Mouse (Mus musculus): ENCODE results near the gene Larp4b. TPM values are rescaled to one million over a fixed set of nuclear protein-coding genes. Genes with fewer than 3 reads are reported as not detected.

The Larp4b gene
- polyA plus RNA-seq, 1 experiment from 2014 or later: 37.3 TPM

DNA sequence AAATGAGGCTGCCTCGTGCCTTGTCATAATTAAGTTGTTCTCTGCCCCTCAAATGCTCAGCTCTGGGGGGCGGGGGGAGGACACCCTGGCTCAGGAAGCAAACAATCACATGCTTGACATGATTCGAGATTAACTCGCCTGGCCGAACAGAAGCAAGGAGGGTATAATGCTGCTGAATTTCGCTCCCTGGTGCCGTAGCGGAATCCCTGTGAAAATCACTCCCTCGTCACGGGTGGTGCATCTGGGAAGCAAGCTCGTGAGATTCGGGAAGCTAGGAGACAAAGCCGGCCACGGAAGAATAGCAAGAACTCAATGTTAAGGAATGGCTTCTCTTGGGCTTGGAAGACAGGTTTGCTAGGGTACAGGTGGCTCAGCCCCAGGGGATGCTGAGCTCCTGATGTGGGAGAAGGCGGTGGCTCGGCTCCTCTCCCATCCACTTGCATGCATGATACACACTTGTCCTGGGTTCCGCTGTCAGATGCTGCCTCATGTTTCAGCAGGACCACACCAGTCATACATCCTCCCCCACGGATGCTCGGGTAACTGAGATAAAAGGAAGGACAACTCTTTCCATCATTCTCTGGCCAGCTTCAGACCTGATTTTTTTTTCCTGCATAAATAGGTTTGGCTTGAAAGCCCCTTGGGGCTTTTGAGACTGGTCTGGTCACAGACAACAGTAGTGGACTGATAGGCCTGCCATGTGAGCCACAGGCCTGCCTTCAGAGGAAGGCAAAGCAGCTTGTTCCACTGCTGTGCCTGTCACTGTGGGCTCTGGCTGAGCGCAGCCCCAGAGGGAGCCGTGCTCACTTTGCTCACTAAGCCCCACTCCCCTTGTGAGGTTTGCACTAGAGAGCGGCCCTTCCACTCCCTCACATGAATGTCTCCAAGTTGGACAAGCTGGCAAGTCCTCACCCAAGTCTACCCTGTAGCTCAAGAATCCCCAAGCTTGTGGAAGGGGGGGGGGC lies 94.2 kb downstream of the Larp4b start:
- Histone ChIP-seq H3K4me1 (peaks cover 17% of the 10 kb centered on the region), H3K27me3 (no peaks in the 10 kb centered on the region), H3K27ac (no peak overlapping the region), H3K36me3 (no peaks in the 10 kb centered on the region), H3K9ac (0 out of 2 replicates have a peak overlapping the region, but pooled peaks have one; percentile 15), H3K9me3 (replicated peaks) (no peaks in the 10 kb centered on the region), H3K4me2 (replicated peaks) (peak overlapping the region; percentile 13; the same call in 1 of the 2 replicates), H3K4me3 (no peak overlapping the region)
- ATAC-seq (ENCODE audit: low FRiP score): no peak
- WGBS: 52% methylated on average over 22 of the region's 22 CpGs

DNA sequence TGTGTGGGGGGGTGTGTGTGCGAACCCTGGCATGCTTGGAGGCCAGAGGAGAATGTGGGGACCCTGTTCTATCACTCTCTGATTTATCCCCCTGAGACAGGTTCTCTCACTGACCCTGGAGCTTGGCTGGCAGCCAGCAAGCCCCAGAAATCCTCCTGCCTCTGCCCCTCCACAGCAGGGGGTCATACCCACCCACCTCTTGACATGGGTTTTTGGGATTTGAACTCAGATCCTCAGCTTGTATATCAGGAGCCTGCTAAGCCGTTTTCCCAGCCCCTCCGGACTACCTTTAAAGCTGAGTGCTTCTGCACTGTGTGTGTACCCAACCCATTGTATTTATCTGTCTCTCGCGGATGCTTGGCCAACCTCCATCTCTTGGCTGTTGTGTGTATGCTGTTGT lies 95.8 kb downstream of the Larp4b start:
- Histone ChIP-seq H3K36me3 (no peaks in the 10 kb centered on the region), H3K4me2 (replicated peaks) (no peak overlapping the region), H3K27me3 (no peaks in the 10 kb centered on the region), H3K4me3 (no peak overlapping the region), H3K9ac (no peak overlapping the region), H3K27ac (no peak overlapping the region), H3K9me3 (replicated peaks) (no peaks in the 10 kb centered on the region), H3K4me1 (peaks cover 17% of the 10 kb centered on the region)
- 90% methylated on average over 5 of the region's 5 CpGs for WGBS
- no peak for ATAC-seq (ENCODE audit: low FRiP score)

DNA sequence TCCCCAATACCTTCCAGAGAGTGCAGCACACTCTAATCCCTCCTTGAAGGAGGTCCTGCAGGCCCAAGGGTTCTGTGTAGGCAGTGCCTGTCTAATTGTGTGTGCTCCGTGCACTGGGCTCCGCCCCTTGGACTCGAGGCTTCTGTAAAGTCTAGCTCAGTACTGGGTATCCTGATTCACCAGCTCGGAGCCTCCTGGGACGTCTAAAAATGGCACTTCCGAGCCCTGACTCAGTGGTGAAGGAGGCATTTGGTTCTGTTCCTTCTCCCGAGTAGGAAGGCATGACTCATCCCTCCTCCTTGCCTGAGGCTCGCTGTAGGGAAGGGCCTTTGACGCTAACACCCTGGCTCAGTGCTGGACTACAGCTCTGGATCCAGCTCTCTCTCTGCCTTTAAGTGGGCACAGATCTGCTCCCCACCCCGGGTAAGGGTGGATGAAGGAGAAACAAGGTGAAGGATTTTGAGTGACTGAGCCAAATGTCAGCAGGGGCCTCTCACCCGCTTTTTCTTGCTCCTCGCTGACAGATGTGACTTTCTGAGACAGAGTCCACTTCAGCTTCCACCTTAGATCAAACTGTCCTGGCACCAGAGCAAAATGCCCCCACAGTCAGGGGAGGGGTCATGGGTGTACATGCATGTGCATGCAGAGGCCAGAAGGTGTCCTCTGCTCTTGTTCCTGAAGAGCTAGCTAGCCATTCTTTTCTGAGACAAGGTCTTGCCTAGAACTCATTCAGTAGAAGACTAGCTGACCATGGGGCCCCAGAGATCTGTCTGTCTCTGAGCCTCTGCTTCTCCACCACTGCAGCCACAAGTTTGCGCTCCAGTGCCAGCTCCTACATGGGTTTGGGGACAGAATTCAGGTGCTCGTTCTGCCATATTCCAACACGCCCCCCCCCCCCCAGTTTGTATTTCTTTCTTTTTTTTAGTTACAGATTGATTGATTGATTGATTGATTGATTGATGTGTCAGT lies 97.8 kb downstream of the Larp4b start:
- H3K36me3 ChIP-seq: no peaks in the 10 kb centered on the region
- no peaks in the 10 kb centered on the region for H3K9me3 ChIP-seq (replicated peaks)
- peaks cover 17% of the 10 kb centered on the region for H3K4me1 ChIP-seq
- ATAC-seq (ENCODE audit: low FRiP score): no peak
- no peak overlapping the region for H3K27ac ChIP-seq
- no peaks in the 10 kb centered on the region for H3K27me3 ChIP-seq
- 48% methylated on average over 15 of the region's 15 CpGs for WGBS
- no peak overlapping the region for H3K9ac ChIP-seq
- no peak overlapping the region for H3K4me2 ChIP-seq (replicated peaks)
- no peak overlapping the region for H3K4me3 ChIP-seq

DNA sequence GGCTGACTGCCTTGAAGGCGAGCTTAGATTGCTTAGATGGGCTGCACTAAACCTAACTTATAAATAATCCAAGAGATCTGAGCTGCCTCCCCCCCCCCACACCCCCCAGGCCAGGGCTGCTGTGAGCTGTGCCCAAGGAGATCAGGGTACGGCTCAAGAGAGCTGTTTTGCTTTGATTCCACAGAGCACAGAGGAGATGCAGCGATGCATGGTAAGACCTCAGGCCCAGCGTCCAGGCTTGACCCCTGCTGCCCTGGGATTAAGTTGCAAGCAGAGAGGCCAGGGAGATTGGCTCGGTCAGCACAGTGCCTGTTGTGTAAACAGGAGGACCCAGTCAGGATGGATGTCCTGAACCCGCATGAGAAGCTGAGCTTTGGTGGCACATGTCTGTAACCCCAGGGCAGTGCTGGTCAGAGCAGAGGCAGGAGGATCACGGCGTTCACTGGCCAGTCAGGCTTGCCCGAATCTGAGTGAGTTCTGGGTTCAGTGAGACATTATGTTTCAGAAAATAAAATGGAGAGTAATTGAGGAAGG lies 99.2 kb downstream of the Larp4b start:
- peaks cover 11% of the 10 kb centered on the region for H3K4me1 ChIP-seq
- no peaks in the 10 kb centered on the region for H3K9me3 ChIP-seq (replicated peaks)
- H3K9ac ChIP-seq: no peak overlapping the region
- no peak overlapping the region for H3K27ac ChIP-seq
- no peak overlapping the region for H3K4me2 ChIP-seq (replicated peaks)
- H3K27me3 ChIP-seq: no peaks in the 10 kb centered on the region
- H3K36me3 ChIP-seq: no peaks in the 10 kb centered on the region
- H3K4me3 ChIP-seq: no peak overlapping the region
- ATAC-seq (ENCODE audit: low FRiP score): no peak
- 33% methylated on average over 9 of the region's 9 CpGs for WGBS

DNA sequence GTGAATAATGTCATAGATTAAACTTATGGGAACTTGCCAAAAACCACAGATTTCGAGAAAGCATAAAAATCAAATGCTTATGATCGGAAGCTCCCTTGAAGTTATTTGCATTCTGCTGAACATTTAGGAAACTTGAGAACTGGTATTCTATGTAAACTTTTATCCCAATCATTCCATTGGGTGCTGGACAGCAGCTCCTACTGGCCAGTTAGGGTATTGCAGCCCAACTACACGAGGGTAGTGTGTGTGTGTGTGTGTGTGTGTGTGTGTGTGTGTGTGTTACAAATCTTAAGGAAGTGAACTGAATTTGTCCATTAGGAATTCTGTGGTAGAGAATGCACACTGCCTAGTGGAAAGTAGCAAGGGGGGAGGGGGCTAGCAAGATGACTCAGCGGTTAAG lies 101.0 kb downstream of the Larp4b start:
- no peaks in the 10 kb centered on the region for H3K27me3 ChIP-seq
- no peaks in the 10 kb centered on the region for H3K36me3 ChIP-seq
- WGBS: 86% methylated on average over 4 of the region's 4 CpGs
- no peak overlapping the region for H3K27ac ChIP-seq
- no peak overlapping the region for H3K4me3 ChIP-seq
- H3K4me2 ChIP-seq (replicated peaks): no peak overlapping the region
- no peaks in the 10 kb centered on the region for H3K9me3 ChIP-seq (replicated peaks)
- H3K9ac ChIP-seq: no peak overlapping the region
- peaks cover 9% of the 10 kb centered on the region for H3K4me1 ChIP-seq
- no peak for ATAC-seq (ENCODE audit: low FRiP score)

DNA sequence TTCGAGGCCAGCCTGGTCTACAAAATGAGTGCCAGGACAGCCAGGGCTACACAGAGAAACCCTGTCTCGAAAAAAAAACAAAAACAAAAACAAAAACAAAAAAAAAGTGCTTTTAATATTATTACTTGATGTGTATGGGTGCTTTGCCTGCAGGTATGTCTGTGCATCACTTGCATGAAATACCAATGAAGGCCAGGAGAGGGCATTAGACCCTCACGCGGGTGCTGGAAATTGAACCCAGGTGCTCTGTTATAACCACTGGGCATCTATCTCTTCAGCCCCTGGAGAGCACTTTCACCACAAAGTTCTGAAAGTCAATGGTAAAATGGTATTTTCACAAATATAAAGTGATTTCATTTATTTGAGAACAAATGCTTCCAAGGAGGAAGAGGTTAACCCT lies 101.9 kb downstream of the Larp4b start:
- Histone ChIP-seq H3K9me3 (replicated peaks) (no peaks in the 10 kb centered on the region), H3K27me3 (no peaks in the 10 kb centered on the region), H3K4me2 (replicated peaks) (no peak overlapping the region), H3K36me3 (no peaks in the 10 kb centered on the region), H3K27ac (no peak overlapping the region), H3K4me1 (peaks cover 9% of the 10 kb centered on the region), H3K4me3 (no peak overlapping the region), H3K9ac (no peak overlapping the region)
- no peak for ATAC-seq (ENCODE audit: low FRiP score)
- WGBS: 68% methylated on average over 4 of the region's 4 CpGs

DNA sequence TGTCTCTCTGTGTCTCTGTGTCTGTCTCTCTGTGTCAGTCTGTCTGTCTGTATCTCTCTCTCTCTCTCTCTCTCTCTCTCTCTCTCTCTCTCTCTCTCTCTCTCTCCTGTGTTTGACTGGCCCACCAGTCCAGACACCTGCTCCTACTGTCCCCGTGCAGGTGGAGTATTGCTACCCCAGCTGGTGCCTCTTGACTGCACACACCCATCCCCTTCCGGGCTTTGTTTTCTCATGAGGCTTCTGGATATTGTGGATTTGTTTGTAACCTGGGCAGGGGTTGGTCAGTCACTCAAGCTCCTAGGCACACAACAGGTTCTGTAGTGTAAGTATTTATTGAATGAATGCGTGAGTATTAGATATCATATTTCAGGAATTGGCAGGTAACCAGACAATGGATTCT lies 104.4 kb downstream of the Larp4b start:
- Histone ChIP-seq H3K27ac (no peak overlapping the region), H3K27me3 (no peaks in the 10 kb centered on the region), H3K9ac (no peak overlapping the region), H3K36me3 (no peaks in the 10 kb centered on the region), H3K9me3 (replicated peaks) (no peaks in the 10 kb centered on the region), H3K4me3 (no peak overlapping the region), H3K4me2 (replicated peaks) (no peak overlapping the region), H3K4me1 (peaks cover 4% of the 10 kb centered on the region)
- no peak for ATAC-seq (ENCODE audit: low FRiP score)
- WGBS: 80% methylated on average over 3 of the region's 3 CpGs

DNA sequence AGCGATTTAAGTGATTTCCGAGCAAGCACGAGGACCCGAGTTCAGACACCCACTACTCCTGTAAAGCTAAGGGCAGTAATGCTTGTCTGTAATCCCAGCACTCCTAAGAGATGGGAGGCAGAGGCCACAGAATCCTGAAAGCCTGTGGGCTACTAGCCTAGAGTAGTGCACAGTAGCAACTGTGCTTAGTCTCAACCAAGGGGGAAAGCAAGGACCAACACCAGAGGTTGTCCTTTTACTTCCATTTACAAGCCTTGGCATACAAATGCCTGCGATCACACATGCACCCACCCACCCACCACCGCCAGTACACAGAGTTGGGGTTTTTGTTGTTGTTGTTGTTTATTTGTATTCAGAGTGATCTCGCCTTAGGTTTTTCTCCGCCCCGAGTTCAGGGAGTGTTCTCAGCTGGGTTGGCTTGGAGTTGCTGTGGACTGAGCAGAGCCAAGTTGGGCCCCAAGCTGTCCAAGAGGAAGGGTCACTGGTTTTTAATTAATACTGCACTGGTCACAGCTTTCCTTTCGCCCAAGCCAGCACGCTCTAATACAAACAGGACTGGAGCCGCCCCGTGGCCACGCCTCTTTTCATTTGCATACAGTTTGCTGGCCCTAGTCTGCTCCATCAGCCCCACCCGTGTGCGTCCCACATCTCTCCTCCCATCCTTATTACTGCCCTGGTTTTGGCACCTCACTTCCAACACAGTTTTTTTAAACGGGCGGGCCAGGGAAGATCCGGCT lies 105.2 kb downstream of the Larp4b start:
- no peaks in the 10 kb centered on the region for H3K9me3 ChIP-seq (replicated peaks)
- peak; percentile 88 for ATAC-seq (ENCODE audit: low FRiP score)
- H3K27me3 ChIP-seq: no peaks in the 10 kb centered on the region
- no peak overlapping the region for H3K4me3 ChIP-seq
- no peak overlapping the region for H3K27ac ChIP-seq
- peaks cover 4% of the 10 kb centered on the region for H3K4me1 ChIP-seq
- peak overlapping the region; percentile 30 for H3K4me2 ChIP-seq (replicated peaks)
- H3K9ac ChIP-seq: no peak overlapping the region
- 36% methylated on average over 19 of the region's 19 CpGs for whole genome bisulfite sequencing
- H3K36me3 ChIP-seq: no peaks in the 10 kb centered on the region

DNA sequence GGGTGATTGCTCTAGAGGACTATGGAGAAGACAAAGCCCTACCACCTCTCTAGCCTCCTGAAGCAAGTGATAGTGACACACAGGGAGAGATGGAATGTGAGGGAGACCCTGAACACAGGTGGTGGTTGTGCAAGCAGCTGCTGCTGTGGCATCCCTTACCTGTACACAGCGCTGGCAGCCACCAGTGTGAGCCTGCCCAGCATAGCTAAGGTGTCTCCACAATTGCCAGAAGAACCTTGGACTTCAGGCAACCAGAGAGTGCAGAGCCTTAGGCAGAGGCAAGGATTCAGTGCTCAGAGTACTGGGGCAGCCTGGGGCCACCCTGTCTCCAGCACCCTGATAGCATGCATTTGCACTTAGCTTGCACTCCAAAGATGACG lies 105.8 kb downstream of the Larp4b start:
- Histone ChIP-seq H3K4me2 (replicated peaks) (peak overlapping the region; percentile 30), H3K4me1 (peaks cover 4% of the 10 kb centered on the region), H3K9ac (no peak overlapping the region), H3K27ac (no peak overlapping the region), H3K4me3 (no peak overlapping the region), H3K27me3 (no peaks in the 10 kb centered on the region), H3K36me3 (no peaks in the 10 kb centered on the region), H3K9me3 (replicated peaks) (no peaks in the 10 kb centered on the region)
- 41% methylated on average over 2 of the region's 2 CpGs for WGBS
- ATAC-seq (ENCODE audit: low FRiP score): peak; percentile 55

DNA sequence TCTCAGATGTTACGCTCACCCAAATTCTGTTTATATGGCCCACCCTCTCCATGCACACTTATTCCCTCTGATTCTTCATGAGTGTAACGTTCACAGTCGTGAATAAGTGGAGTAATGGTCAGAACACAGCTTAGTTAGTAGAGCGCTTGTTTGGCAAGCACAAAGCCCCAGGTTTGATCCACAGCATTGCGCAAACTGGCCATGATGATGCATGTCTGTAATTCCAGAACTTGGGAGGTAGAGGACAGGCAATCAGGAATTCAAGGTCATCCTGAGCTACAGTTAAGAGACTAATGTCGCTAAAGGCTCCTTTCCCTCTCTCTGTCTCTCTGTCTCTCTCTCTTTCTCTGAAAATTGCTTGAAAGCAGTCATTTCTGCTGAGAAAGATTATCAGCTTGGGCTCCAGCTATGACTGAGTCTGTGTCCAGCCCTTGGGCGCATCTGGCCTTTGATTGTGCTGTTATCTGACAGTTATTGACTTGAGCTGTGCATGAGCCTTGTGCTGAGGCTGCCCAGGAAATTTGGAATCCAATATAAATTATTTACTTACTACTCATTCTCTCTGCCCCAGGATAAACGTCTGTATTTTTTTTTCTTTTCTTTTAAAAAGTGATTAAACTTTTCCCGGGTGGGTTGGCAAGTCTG lies 129.2 kb downstream of the Larp4b start:
- no peak overlapping the region for H3K27ac ChIP-seq
- ATAC-seq (ENCODE audit: low FRiP score): no peak
- no peaks in the 10 kb centered on the region for H3K27me3 ChIP-seq
- H3K4me3 ChIP-seq: no peak overlapping the region
- H3K36me3 ChIP-seq: no peaks in the 10 kb centered on the region
- WGBS: 85% methylated on average over 9 of the region's 9 CpGs
- H3K4me1 ChIP-seq: no peaks in the 10 kb centered on the region
- no peaks in the 10 kb centered on the region for H3K9me3 ChIP-seq (replicated peaks)
- no peak overlapping the region for H3K4me2 ChIP-seq (replicated peaks)
- H3K9ac ChIP-seq: no peak overlapping the region
